Mouse (Mus musculus) ovary, postnatal 10 days (tissue): ENCODE results near the gene Gm17334.
A peak's percentile ranks its signal among the peaks of the same experiment; 100 is the strongest.
"Not testable (repeated sequence)": the region's sequence is repeated elsewhere in the genome, so short reads cannot be mapped to it uniquely, and the experiment has no call there.

Source experiments
- DNase-seq: peaks from one replicate; pipeline ENCODE4 v3.0.0; 2022; ENCODE audit warnings: low spot score

The Gm17334 gene

GRCm38 (mm10) chr11:53771001-53771744 lies 1.8 kb downstream of the Gm17334 start:
- no peak for DNase-seq

GRCm38 (mm10) chr11:53770125-53770791 lies 2.7 kb downstream of the Gm17334 start:
- peak; percentile 61 for DNase-seq

DNA sequence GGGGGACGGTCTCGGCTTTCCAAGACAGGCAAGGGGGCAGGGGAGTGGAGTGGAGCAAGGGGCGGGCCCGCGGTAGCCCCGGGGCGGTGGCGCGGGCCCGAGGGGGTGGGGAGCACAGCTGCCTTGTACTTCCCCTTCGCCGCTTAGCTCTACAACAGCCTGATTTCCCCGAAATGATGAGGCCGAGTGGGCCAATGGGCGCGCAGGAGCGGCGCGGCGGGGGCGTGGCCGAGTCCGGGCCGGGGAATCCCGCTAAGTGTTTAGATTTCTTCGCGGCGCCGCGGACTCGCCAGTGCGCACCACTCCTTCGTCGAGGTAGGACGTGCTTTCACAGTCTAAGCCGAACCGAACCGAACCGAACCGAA lies 3.2 kb downstream of the Gm17334 start, which contains the start of gene Irf1:
Irf1 (plus strand) TSS at position 255 of the 365 bp plus-strand sequence.
- peak; percentile 90 for DNase-seq

- DNase-seq, result no peak
These were observed 3.8 kb downstream of the Gm17334 start for GRCm38 (mm10) chr11:53769185-53769576.

DNA sequence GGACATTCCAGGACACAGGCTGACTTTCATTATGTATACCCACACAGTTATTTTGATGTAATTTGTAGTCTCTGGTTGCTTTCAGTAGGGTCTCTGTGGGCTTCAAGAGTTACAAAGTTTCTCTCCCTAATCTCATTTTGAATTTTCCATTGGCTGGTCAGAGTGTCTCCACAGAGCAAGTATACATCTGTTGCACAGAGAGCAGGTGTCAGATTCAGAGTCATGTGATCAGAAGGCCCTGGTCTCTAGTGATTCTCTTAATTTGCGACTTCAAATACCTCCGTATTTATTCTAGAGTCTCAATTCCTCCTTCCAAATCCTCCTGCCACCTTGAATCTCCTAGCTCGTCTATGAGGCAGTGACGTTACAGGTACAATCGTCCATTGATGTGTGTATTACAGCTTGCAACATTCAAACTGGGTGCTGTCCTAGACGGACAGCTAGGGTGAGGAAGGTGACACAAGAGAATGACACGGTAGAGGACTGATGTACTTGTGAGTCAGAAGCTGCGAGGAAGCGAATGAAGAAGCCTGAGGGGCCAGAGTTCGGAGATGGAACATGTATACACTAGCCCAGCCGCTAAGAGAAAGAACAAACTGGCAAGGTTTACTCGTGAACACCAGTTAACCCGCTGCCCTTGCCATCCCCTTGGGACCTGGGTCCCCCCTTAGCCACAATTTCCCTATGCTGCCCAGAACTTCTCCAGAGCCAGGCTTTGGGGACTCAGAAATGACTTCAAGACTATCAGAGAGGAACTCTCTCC lies 4.4 kb downstream of the Gm17334 start:
- DNase-seq, result no peak

DNA sequence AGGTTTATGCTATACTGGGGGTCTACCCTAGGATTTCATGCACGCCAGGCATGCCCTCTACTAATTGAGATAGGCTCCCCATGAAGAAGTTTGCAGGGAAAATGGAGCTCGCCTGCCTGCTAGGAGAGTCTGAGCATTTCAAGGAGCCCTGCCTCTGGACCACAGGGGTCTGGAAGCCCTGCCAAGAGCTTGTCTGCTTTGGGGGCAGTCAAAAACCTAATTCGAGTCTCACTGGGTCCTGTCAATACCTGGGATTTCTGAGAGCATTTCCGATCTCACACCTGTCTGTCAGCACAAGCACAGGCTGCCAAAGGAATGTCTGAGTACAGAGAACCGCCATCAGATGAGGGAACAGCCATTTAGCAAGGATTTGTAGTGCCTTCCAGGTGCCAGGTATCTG lies 8.4 kb downstream of the Gm17334 start:
- no peak for DNase-seq

- peak; percentile 76 for DNase-seq
These were observed 9.4 kb downstream of the Gm17334 start for GRCm38 (mm10) chr11:53763496-53764140.

DNA sequence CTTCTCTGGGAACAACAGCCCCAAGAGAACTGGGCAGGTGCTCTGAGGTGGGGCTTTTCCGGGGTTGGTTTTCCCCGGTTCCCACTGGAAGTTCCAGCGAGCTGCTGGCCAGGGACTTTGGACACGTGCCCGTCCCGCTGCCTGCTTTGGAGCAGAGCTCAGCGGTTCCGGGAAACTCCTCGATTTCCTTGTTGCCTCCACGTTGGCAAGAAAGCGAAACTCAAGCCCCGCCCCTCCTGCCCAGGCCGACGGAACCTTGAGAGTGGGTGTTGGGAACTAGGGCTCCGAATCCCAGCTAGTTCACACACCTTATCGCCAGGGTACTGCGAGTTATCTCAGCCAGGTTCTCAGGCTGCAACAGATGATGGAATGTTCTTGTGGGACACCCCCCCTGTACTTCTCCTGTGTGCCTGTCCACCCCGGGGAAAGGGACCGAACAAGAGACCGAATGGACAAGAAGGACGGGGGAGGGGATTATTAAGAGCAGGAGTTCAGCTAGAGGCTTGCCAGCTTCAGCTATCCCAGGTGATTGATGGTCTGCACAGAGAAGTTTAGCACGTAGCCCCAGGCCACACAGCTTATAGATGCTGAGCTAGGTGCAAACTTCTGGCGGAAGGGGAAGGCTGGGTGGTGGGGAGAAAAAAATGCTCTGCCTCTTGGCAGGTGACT lies 10.0 kb downstream of the Gm17334 start:
- DNase-seq, result peak; percentile 77

DNA sequence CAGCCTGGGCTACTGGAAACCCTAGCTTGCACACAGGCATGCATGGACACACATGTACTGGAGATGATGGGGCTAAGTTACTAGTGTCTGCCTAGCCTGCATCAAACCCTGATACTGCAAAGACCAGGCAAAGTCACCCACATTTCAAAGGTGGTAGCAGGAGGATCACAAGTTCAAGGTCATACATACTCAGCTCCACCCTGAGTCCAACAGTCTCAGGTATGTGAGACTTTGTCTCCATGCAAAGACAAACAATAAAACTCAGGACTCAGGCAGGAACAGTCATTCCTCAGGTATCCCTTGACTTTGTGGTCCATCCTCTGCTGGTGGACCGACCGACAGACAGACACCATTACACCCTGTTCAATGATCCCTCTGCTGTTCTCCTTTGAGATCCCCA lies 10.6 kb downstream of the Gm17334 start:
- no peak for DNase-seq

GRCm38 (mm10) chr11:53761822-53762221 lies 11.2 kb downstream of the Gm17334 start:
- DNase-seq, result peak; percentile 81

GRCm38 (mm10) chr11:53761284-53761683 lies 11.7 kb downstream of the Gm17334 start:
- DNase-seq, result no peak

DNA sequence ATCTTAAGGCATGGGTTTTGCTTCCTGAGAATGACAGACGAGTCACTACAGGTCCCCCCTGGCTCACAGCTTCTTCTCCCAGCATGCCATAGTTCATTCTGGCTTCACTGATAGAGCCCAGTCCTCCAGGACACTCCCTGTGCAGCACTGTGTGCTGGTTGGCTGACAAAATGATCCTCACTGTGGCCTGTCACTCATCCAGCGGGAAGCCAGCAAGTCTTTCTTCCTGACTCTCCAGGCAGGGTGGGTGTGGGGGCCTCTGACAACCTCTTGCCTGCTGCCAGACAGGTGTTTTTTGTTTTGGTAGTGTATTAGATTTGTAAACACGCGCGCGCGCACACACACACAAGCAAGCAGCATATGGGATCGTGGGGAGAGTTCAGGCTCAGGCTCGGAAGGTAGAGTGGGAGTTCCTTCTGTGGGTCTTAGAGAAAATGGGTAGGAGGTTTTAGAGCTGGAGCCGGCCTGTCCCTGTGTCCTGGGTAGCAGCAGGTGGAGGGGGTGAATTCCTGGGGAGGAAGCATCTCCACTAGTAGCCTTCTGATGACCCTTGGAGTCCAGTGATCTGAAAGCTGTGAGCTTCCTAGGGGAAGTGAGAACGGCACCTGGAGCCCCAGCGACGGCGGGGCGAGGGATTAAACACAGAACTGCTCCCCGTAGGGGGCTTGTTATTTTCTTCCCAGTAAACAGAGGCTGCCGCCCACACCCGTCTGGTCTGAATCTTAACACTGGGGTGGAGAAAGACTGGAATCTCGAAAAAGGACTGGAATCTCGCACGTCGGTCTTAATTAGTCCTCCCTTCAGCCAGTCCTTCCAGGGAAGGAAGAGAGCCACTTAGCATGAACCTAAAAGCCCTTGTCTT lies 13.2 kb downstream of the Gm17334 start:
- no peak for DNase-seq

DNA sequence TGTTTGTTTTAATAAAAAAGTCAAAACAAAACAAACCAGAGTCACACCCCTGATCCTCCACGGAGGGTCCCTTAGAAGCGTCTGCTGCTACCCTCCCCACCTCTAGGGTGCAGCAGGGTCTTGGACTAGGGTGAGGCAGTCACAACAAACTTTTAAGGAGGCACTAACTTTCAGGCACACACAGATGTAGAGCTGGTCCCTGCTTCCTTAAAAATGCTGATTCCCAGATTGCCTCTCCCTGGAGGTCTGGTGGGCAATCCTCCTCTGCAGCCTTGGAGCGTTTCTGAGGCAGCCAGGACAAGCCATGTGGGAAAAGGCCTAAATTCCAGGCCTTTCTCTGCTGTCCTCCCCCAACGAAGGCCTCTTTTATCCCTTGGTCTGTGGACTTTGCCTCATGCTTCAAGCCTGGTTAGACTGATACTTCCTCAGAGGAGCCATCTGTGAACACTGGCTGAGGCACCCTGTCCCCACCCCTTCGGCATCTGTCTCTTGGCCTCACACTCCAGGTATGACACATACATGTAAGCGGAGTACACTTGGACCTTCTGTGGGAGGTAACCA lies 14.1 kb downstream of the Gm17334 start:
- no peak for DNase-seq

DNA sequence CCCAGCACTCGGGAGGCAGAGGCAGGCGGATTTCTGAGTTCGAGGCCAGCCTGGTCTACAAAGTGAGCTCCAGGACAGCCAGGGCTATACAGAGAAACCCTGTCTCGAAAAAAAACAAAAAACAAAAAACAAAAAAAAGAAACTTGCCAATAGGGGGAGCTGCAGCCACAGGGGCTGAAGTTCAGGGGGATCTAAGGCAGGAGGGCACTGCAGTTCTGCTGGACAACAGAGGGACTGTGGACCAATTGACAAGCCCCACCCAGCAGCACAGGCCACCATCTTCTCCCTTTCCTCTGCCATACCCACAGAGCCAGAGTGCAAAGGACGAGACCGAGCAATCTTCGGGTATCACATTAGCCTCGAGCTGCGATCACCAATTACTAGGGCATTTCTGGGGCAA lies 15.0 kb downstream of the Gm17334 start:
- not testable (repeated sequence) for DNase-seq

DNA sequence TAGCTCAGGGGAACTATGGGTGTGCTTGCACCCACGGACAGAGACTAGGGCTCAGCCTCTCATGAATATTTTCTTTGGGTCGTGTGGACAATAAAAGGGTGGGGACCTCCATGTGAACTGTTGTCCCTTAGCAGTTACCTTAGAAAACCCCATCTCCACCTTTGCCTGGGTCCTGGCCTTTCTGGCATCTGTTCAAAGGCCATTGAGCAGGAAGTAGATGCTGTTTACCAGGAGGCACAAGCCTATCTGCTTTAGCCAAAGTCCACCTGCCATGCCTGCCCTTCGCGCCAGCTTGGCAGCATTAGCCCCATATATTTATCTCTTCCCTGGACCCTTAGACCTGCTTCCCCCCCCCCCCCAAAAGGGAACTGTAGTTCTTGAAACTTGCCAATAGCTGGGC lies 15.4 kb downstream of the Gm17334 start:
- no peak for DNase-seq

DNA sequence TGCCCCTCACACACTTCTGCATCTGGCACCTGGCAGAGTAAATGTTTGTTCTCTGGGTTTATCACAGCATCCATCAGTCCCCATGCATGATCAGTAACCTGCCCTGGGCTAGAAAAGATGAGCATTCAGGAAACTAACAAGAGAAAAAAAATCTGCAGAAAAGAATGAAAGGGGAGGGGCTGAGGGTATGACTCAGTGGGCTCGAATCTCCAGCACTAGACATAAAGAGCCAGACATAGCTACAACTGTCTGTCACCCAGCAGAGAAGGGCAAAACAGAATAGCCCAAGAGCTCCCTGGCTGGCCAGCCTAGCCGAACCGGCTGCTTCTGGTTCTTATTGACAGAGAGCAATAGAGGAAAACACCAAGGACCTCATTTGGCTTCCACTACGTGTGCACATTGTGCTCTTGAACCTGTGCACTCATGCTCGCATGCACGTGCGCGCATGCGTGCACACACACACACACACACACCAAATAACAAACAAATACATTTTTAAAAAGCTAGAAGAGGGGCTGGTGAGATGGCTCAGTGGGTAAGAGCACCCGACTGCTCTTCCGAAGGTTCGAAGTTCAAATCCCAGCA lies 17.9 kb downstream of the Gm17334 start:
- DNase-seq, result no peak

GRCm38 (mm10) chr11:53749716-53750352 lies 23.2 kb downstream of the Gm17334 start:
- no peak for DNase-seq

GRCm38 (mm10) chr11:53749306-53749705 lies 23.7 kb downstream of the Gm17334 start:
- no peak for DNase-seq

DNA sequence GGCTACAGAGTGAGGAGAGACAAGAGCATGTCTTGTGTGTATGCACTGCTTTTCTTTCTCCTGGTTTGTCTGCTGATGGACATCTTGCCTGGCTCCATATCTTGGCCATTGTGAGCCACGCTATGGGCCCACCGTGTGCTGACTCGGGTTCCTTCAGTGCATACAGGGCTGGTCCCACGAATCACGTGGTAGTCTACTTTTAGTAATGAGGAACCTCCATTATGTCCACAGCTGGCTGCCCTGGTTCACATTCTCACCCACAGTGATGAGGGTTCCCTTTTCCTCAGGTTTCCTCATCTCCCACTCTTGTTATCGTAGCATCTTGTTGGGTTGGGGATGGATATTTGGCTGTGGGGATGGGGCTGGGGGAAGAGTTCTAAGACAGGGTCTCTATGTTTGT lies 24.4 kb downstream of the Gm17334 start:
- DNase-seq, result no peak

DNA sequence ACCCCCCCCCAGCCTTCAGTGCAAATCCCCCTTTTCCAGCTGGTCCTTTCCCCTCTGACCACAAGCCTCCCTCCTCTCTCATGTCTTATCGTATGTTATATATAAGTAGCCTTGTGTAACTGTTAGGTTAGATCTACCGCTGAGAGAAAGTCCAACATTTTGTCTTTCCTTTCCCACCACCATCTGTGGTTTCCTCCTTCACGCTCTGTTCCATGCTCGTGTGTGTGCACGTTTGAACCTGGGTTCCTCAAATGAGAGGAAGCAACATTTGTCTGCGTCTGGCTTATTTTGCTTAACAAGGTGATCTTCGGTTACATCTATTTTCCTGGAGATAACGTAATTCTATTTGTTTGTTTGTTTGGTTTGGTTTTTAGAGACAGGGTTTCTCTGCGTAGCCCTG lies 25.0 kb downstream of the Gm17334 start:
- DNase-seq, result no peak
